Mouse (Mus musculus) macrophage (primary cell): ENCODE data around the gene Nkx1-1. TPM values are rescaled to one million over a fixed set of nuclear protein-coding genes. Genes with fewer than 3 reads are reported as not detected.

Source experiments
- H3K27ac ChIP-seq: fragments of 350-480 bp; formaldehyde crosslinking; 2 replicates; pipeline ENCODE4 v1.9.0; 2021
- H3K36me3 ChIP-seq: fragments of 350-480 bp; formaldehyde crosslinking; 2 replicates; pipeline ENCODE4 v1.9.0; 2021; ENCODE audit errors: inconsistent target
- H3K4me3 ChIP-seq: fragments of 350-480 bp; formaldehyde crosslinking; 2 replicates; pipeline ENCODE4 v1.9.0; 2021; ENCODE audit errors: inconsistent target
- H3K79me2 ChIP-seq: fragments of 350-480 bp; formaldehyde crosslinking; 2 replicates; pipeline ENCODE4 v1.9.0; 2021; ENCODE audit errors: inconsistent target
- WGBS: methylation state at CpG from one replicate; pipeline ENCODE4 v1.1.7; 2026; ENCODE audit warnings: inconsistent platforms; ENCODE audit not compliant: missing documents; 5-methylcytosine and 5-hydroxymethylcytosine counted together
- polyA plus RNA-seq: library from polyadenylated mRNA; stranded (reverse); fragments of 250-400 nt; gene quantifications from 3 replicates; pipeline ENCODE4 v1.2.4, GENCODE M21; 2018; ENCODE audit warnings: inconsistent platforms
- total RNA-seq, 78 experiments: library from RNA; depleted of rRNA; stranded (reverse); fragments of 250-400 nt; gene quantifications; 1 replicate in 9 of 78; 2 replicates in 24 of 78; 3 replicates in 43 of 78; 4 replicates in 2 of 78; pipeline ENCODE4 v1.2.4; 2018; ENCODE audit warnings: inconsistent platforms in 56 of 78

Nkx1-1 gene
- not detected for total RNA-seq (2018; cell fraction: chromatin; rRNA removed)
- total RNA-seq (2018; cell fraction: cytosol; rRNA removed): not detected
- not detected for total RNA-seq (2018; cell fraction: nucleus; rRNA removed)
- polyA plus RNA-seq: not detected in 3 replicates

DNA sequence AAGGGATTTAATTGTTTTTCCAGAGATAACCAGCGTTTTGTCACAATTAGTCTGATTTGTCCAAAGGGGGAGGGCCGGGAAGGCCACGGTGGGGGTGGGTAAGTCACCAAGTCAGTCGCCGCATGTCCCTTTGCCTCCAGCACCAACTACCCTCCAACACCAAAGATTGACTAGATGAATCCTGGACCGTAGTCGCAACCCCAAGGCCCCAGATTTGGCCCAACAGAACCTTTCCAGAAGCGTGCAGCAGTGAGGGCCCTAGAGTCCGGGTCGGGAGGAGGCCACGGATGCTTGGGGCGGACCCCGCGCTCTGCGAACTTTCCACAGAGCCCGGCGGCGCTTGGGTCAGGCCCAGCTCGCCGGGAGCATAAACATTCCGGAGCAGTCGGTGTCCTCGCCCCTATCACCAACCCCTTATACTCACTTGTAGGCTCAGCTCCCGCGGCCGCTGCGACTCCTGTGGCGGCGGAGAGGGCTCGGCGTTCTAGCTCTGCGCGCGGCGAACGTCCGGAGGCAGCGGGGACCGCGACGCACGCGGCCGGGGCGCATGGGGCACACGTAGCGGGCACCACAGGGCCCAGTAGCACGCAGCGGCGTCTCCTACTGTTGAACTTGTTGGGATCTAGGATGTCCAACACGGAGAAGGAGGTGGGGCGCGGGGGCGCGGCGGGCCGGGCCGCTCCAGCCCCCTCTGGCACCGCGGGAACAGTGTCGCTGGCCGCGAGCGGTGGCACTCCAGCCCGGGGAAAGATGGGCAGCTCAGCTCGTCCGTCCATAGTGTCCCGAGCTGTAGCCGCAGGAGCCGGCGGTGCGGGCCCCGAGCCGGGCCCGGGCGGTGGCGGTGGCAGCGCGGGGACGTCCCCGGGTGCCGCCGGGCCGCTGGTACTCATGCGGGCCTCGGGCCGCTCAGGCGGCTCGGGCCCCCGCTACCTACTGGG lies at the start of gene Nkx1-1:
Gene Nkx1-1 (minus strand): TSS at position 776 of the 938 bp plus-strand sequence.
- no peak within 1 kb of the TSS for H3K4me3 ChIP-seq
- WGBS: 3% methylated on average over 86 of the region's 90 CpGs

DNA sequence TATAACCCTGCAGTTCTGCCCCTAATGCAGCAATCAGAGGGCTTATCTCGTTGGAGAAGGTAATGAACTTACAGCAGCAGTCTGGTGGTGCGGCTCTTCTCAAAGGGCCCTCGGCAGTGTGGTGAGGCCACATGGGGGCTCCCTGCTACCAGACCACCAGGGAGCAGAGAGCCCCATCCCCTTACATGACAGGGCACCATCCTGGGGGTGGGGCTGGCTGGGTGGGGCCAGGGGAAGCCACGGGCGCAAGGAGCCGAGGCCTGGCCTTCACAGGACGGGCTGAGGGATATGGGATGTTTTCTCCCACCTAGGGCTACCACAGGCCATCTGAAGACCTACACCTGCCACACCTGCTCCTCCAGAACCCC lies 47.5 kb upstream of the Nkx1-1 start:
- no peaks in the 10 kb centered on the region for H3K79me2 ChIP-seq
- WGBS: 57% methylated on average over 7 of the region's 7 CpGs
- H3K36me3 ChIP-seq: no peaks in the 10 kb centered on the region
- no peak overlapping the region for H3K27ac ChIP-seq
- no peak overlapping the region for H3K4me3 ChIP-seq

More for the DNA sequence above, at the start of gene Nkx1-1:
- H3K27ac ChIP-seq: no peak within 1 kb of the TSS
- H3K36me3 ChIP-seq: no peaks in the 10 kb centered on the region
- no peaks in the 10 kb centered on the region for H3K79me2 ChIP-seq

DNA sequence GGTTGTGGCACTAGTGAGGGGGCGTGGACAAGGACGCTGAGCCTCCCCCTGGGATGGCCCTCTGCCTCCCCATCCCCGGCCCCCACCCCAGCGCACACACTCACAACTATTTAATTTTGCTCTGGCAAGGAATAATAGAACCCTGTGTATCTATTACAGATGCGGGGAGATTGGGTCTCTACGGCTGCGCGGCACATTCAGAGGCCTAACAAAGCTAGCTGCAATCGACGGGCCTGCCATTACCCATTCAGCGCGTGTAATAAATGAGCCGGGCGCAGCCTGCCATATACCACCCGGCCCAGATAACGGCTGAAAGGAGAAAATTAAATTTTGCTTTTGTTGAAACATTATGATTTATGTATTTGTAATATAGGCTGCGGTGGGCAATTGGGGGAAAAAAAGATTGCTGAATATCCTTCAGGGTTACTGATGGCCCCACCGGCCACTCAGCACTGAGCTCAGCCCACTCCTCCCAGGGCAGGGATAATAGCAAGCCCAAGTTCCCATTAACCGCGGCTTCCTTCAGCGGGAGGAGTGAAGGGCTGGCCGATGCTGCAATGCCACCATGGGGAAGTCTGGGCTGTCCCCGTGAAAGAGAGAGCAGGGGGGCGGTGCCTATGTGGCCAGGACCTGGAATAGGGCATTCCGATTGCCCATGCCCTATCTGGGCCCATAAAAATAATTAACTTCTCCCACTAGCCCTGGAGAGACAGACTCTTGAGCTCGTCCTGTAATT lies 47.0 kb upstream of the Nkx1-1 start:
- Histone ChIP-seq H3K27ac (no peak overlapping the region), H3K36me3 (no peaks in the 10 kb centered on the region), H3K4me3 (no peak overlapping the region), H3K79me2 (no peaks in the 10 kb centered on the region)
- WGBS: 63% methylated on average over 26 of the region's 26 CpGs

GRCm38 (mm10) chr5:33465464-33465863 lies 31.7 kb upstream of the Nkx1-1 start:
- H3K4me3 ChIP-seq: no peak overlapping the region
- WGBS: 76% methylated on average over 11 of the region's 11 CpGs
- no peaks in the 10 kb centered on the region for H3K36me3 ChIP-seq
- H3K79me2 ChIP-seq: no peaks in the 10 kb centered on the region
- no peak overlapping the region for H3K27ac ChIP-seq

GRCm38 (mm10) chr5:33464390-33464789 lies 30.6 kb upstream of the Nkx1-1 start:
- Histone ChIP-seq H3K27ac (no peak overlapping the region), H3K79me2 (no peaks in the 10 kb centered on the region), H3K4me3 (no peak overlapping the region), H3K36me3 (no peaks in the 10 kb centered on the region)
- 76% methylated on average over 7 of the region's 7 CpGs for WGBS

GRCm38 (mm10) chr5:33459111-33459510 lies 25.3 kb upstream of the Nkx1-1 start:
- Histone ChIP-seq H3K27ac (no peak overlapping the region), H3K36me3 (no peaks in the 10 kb centered on the region), H3K4me3 (no peak overlapping the region), H3K79me2 (no peaks in the 10 kb centered on the region)
- 90% methylated on average over 2 of the region's 2 CpGs for WGBS

GRCm38 (mm10) chr5:33458132-33458622 lies 24.4 kb upstream of the Nkx1-1 start:
- 47% methylated on average over 3 of the region's 3 CpGs for WGBS
- no peak overlapping the region for H3K4me3 ChIP-seq
- no peaks in the 10 kb centered on the region for H3K36me3 ChIP-seq
- H3K27ac ChIP-seq: no peak overlapping the region
- H3K79me2 ChIP-seq: no peaks in the 10 kb centered on the region

GRCm38 (mm10) chr5:33455737-33456136 lies 22.0 kb upstream of the Nkx1-1 start:
- WGBS: 10% methylated on average over 8 of the region's 8 CpGs
- no peaks in the 10 kb centered on the region for H3K79me2 ChIP-seq
- H3K4me3 ChIP-seq: no peak overlapping the region
- no peaks in the 10 kb centered on the region for H3K36me3 ChIP-seq
- H3K27ac ChIP-seq: no peak overlapping the region

GRCm38 (mm10) chr5:33443794-33444193 lies 10.0 kb upstream of the Nkx1-1 start:
- H3K27ac ChIP-seq: no peak overlapping the region
- H3K4me3 ChIP-seq: no peak overlapping the region
- 48% methylated on average over 9 of the region's 9 CpGs for WGBS
- H3K36me3 ChIP-seq: no peaks in the 10 kb centered on the region
- H3K79me2 ChIP-seq: no peaks in the 10 kb centered on the region

DNA sequence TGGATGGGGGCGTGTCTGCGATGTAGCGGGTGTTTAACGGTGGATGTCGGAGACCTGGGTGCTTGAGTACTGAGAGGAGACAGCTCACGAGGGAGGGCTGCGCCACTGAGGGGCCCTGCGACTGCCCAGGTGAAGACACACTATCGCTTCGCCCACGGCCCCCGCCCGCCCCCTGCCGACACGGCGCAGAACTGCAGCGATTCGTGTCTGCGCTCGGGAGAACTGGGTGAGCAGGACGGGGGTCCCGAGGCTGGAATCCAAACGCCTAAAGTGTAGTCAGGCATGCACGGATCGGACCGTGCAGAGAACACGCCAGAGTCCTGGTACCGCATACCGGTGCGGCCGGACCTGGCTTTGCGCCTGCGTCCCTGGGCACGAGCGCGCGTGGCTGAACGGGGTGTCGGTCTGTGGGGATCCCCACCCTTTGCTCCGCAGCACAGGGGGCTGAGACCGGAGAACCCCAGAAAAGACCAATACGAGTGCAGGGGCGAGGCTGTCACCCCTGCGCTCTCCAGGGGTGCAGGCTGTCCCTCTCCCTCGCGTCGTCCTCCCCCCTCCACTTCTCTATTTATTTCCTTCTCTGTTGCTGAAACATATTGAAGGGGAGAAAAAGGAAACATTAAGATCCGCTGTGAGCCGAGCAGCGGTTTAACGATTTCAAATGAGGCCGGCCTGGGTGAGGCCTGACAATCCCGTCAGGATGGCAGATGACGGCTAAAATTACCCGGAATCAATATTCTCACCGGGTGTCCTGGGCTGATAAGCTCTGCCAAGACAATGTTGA lies 9.3 kb upstream of the Nkx1-1 start:
- Histone ChIP-seq H3K36me3 (no peaks in the 10 kb centered on the region), H3K27ac (no peak overlapping the region), H3K4me3 (no peak overlapping the region), H3K79me2 (no peaks in the 10 kb centered on the region)
- WGBS: 2% methylated on average over 56 of the region's 56 CpGs

- 4% methylated on average over 23 of the region's 23 CpGs for WGBS
- no peaks in the 10 kb centered on the region for H3K79me2 ChIP-seq
- H3K4me3 ChIP-seq: no peak overlapping the region
- no peak overlapping the region for H3K27ac ChIP-seq
- H3K36me3 ChIP-seq: no peaks in the 10 kb centered on the region
These were observed 4.4 kb upstream of the Nkx1-1 start for GRCm38 (mm10) chr5:33438214-33438613.

DNA sequence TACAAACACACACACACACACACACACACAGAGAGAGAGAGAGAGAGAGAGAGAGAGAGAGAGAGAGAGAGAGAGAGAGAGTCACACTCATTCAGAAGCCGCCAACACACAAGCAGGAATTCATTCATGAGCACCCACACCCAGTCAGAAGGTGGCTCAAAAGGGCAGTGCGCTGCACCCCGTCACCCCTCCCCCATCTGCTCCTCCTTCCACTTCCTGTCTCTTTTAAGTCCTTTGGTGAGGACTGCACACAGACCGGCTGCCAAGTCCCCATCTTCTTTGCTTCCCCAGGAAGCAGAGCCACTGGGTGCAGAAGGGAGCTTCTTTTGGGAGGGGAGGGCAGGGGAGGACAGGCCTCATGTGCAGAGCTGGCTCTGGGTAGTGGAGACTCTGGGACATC lies 2.2 kb upstream of the Nkx1-1 start:
- WGBS: 5% methylated on average over 3 of the region's 4 CpGs
- Histone ChIP-seq H3K79me2 (no peaks in the 10 kb centered on the region), H3K4me3 (no peak overlapping the region)

DNA sequence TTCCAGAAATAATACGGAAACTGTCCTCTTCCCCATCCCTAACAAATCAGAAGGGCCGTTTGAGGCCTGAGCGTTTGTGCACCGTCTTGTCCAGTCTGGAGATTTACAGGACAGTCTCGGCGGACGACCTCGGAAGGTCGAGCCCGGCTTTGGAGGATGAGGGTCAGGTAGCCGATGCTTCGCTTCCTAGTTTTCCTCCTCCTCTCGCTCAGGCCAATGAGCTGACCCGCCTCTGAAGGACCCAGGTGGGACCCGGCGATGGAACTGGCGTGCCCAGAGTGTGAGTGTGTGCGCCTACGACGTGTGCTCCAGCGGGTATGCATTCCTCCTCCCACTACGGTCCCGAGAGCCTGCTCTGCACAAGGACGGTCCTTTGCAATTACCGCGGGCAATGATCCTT lies 1.4 kb upstream of the Nkx1-1 start:
- Histone ChIP-seq H3K4me3 (no peak overlapping the region), H3K79me2 (no peaks in the 10 kb centered on the region), H3K27ac (no peak overlapping the region), H3K36me3 (no peaks in the 10 kb centered on the region)
- WGBS: 6% methylated on average over 26 of the region's 26 CpGs

More for the DNA sequence above, 2.2 kb upstream of the Nkx1-1 start:
- Histone ChIP-seq H3K36me3 (no peaks in the 10 kb centered on the region), H3K27ac (no peak overlapping the region)

DNA sequence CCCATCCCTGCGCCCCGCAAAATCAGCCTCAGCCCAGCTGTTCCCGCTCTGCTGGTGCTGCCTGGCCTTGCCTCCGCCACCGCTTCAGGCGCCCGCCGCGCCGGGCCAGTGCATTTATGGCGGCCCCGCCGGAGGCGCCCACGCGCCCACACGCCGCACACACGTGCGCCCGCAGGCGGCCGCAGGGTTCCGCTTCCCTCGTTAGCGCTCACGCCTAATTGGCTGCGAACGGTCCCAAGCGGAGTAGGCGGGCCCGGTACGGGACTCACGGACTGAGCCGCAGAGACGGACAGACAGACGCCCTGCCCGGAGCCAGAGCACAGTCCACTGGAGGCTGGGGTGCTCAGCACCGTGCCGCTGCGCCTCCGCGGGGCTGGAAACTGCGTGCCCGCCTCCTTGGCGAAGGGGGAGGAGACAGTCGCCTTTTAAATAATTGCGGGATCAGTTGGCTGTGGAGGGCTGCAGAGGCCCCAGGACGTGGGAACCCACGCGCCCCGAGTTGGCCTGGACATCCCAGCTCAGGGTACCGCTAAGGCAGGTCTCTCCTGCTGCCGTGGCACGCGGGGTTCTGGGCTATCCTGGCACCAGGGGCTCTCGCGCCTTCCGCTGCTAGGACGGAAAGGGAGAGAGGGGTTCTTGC lies 485 bp upstream of the Nkx1-1 start:
- no peaks in the 10 kb centered on the region for H3K79me2 ChIP-seq
- WGBS: under 1% methylated on average over 60 of the region's 60 CpGs
- no peaks in the 10 kb centered on the region for H3K36me3 ChIP-seq
- no peak overlapping the region for H3K27ac ChIP-seq
- H3K4me3 ChIP-seq: no peak overlapping the region
